Mouse (Mus musculus) frontal cortex, adult 2 months (tissue): ENCODE measurements around the gene Knop1. TPM values are rescaled to one million over a fixed set of nuclear protein-coding genes. Genes with fewer than 3 reads are reported as not detected.

Experiments used
- DNase-seq, 2 experiments: peaks; one replicate each; pipeline ENCODE4 v3.0.0; 2022; ENCODE audit warnings: low spot score in 1 of 2; ENCODE audit errors: extremely low spot score in 1 of 2
- polyA plus RNA-seq: library from polyadenylated mRNA; depleted of rRNA; stranded (reverse); fragments of >200 nt; gene quantifications from 2 replicates; pipeline ENCODE4 v1.2.3, GENCODE M21; 2012; rRNA removed

The Knop1 gene
- 17.5 and 17.8 TPM in 2 replicates for polyA plus RNA-seq

- no peak for DNase-seq
These were observed at the start of gene Knop1 for GRCm38 (mm10) chr7:118855877-118856304. Gene Knop1 (minus strand): TSS chr7:118856254.

GRCm38 (mm10) chr7:118904530-118904929 lies 48.5 kb upstream of the Knop1 start:
- DNase-seq = no peak

GRCm38 (mm10) chr7:118903879-118904278 lies 47.8 kb upstream of the Knop1 start:
- DNase-seq = no peak

- no peak for DNase-seq
These were observed 46.9 kb upstream of the Knop1 start for GRCm38 (mm10) chr7:118902944-118903343.

- DNase-seq = no peak
These were observed 44.0 kb upstream of the Knop1 start for GRCm38 (mm10) chr7:118900090-118900489.

- DNase-seq = no peak
These were observed 42.0 kb upstream of the Knop1 start for GRCm38 (mm10) chr7:118898063-118898462.

- DNase-seq = no peak
These were observed 39.7 kb upstream of the Knop1 start for GRCm38 (mm10) chr7:118895469-118896450.

GRCm38 (mm10) chr7:118889046-118889680 lies 33.1 kb upstream of the Knop1 start:
- DNase-seq = no peak

GRCm38 (mm10) chr7:118887303-118888055 lies 31.4 kb upstream of the Knop1 start:
- no peak for DNase-seq

GRCm38 (mm10) chr7:118884969-118885368 lies 28.9 kb upstream of the Knop1 start:
- DNase-seq = peak in 1 of 2 experiments; percentile 20

- no peak for DNase-seq
These were observed 27.9 kb upstream of the Knop1 start for GRCm38 (mm10) chr7:118883957-118884356.

GRCm38 (mm10) chr7:118879466-118880029 lies 23.5 kb upstream of the Knop1 start:
- DNase-seq = no peak

GRCm38 (mm10) chr7:118865362-118865761 lies 9.3 kb upstream of the Knop1 start:
- no peak for DNase-seq

GRCm38 (mm10) chr7:118858640-118859039 lies 2.6 kb upstream of the Knop1 start:
- DNase-seq = no peak

GRCm38 (mm10) chr7:118855171-118855876 lies 730 bp downstream of the Knop1 start, which contains the start of gene Iqck:
Gene Iqck (plus strand): TSS chr7:118855752.
- peak; percentile 84 to 96 for DNase-seq

- DNase-seq = no peak
These were observed 1.4 kb downstream of the Knop1 start for GRCm38 (mm10) chr7:118854606-118855005.

GRCm38 (mm10) chr7:118852611-118853010 lies 3.4 kb downstream of the Knop1 start:
- DNase-seq = no peak

GRCm38 (mm10) chr7:118851571-118851970 lies 4.5 kb downstream of the Knop1 start:
- DNase-seq = no peak

- no peak for DNase-seq
These were observed 5.3 kb downstream of the Knop1 start for GRCm38 (mm10) chr7:118850676-118851290.
